ENCODE assay signal across 2 mouse cellular contexts in the genomic region with DNA sequence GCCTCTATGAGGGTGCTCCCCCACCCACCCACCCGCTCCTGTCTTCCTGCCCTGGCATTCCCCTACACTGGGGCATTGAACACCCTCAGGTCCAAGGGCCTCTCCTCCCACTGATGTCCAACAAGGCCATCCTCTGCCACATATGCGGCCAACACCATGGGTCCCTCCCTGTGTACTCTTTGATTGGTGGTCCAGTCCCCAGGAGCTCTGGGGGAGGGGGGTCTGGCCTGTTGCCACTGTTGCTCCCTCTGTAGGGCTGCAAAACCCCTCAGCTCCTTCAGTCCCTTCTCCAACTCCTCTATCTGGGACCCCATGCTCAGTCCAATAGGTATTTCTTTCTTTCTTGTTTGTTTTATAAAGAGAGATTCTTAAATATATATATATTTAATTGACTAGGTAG. TPM values are rescaled to one million over a fixed set of nuclear protein-coding genes. Genes with fewer than 3 reads are reported as not detected.
"Had no signal": no experiment of that assay in that cellular context is flagged by ENCODE, and none has a peak within 500 bp of the region (broad histone marks: within the 10 kb centered on the region; RNA-seq: fewer than 3 reads in every experiment).

No protein-coding gene starts in this region.

RNA-seq across cellular contexts. Expression of gene Ppp1r3c, which starts 6.0 kb away (rescaled TPM):
- total RNA-seq: hematopoietic stem cell, adult 5-6 weeks had no signal
- polyA plus RNA-seq: inflammation-experienced regulatory T-cells, adult 6 months had no signal
